Mouse (Mus musculus) megakaryocyte-erythroid progenitor cell, adult 5-6 weeks (primary cell): ENCODE results near the gene Adamts3. TPM values are rescaled to one million over a fixed set of nuclear protein-coding genes. Genes with fewer than 3 reads are reported as not detected.

Experiments
- ATAC-seq: replicated peaks from 2 replicates; pipeline ENCODE4 v1.8.0; 2016; ENCODE audit warnings: mild to moderate bottlenecking, inconsistent platforms; ENCODE audit not compliant: severe bottlenecking, poor library complexity, low FRiP score, low TSS enrichment
- total RNA-seq, 2 experiments: library from RNA; stranded (forward) in 1 of 2; stranded (reverse) in 1 of 2; fragments of 200-1000, 215-1000 nt in 1 of 2; fragments of >200 nt in 1 of 2; fragmentation: Nextera tagmentation in 1 of 2; gene quantifications; 2 replicates each; pipeline ENCODE4 v1.2.3; 2014 to 2017

Adamts3 gene
- total RNA-seq, 2 experiments from 2014 or later, result 20.8 to 24.2 TPM

- ATAC-seq, result peak; percentile 70
Observed at GRCm38 (mm10) chr5:89839627-89840026, 43.5 kb downstream of the Adamts3 start.

GRCm38 (mm10) chr5:89821175-89821574, 62.0 kb downstream of the Adamts3 start:
- ATAC-seq, result no peak

DNA sequence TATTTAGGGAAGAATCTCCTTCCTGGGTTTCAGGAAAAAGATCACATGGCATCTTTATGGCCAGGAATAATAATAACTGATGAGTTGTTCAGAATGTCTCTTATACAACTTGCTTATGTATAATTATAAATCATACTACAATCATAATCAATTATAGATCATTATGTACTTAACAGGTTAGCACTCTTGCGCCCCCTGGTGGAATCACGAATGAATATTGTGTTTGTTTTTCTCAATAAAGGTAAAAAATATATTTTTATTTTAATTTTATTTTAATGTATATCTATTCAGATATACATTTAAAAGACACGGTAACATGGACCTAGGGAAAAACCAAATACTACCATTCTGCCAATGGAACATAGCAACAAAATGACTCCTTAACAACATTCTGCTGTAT, 63.6 kb downstream of the Adamts3 start:
- ATAC-seq, result no peak

GRCm38 (mm10) chr5:89816610-89817009, 66.5 kb downstream of the Adamts3 start:
- ATAC-seq, result no peak

GRCm38 (mm10) chr5:89814552-89814951, 68.6 kb downstream of the Adamts3 start:
- no peak for ATAC-seq

DNA sequence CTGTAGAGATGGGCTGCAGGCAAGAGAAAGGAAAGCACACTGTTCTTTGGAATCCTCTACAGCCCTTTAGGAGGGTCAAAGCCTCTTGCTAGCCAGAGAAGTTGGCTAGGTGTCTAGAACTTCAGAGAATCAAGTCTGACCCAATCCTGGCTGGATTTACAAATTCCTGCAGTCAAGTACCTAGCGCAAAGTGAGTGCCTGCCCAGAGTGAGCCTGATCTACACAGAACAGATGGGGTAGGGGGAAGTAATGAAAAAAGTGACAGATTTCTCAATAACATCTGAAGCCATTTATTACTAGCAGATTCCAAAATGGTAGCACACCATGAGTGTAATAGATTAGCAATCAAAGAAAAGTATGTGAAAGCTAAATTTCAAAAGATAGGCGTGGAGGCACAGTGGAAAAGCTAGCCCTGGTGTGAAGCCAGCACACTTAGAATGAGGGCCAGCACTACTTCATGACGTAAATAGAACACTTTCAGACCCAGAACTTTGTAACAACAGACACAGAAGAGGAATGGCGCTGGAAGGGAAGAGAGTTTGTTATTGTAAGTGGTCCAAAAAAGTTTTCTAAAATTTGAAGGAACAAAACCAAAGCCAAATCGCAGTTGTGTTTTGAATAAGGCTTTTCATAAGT, 82.8 kb downstream of the Adamts3 start:
- ATAC-seq, result no peak

GRCm38 (mm10) chr5:89793706-89794105, 89.4 kb downstream of the Adamts3 start:
- no peak for ATAC-seq

- ATAC-seq, result no peak
Observed at GRCm38 (mm10) chr5:89784635-89785034, 98.5 kb downstream of the Adamts3 start.

GRCm38 (mm10) chr5:89779823-89780222, 103.3 kb downstream of the Adamts3 start:
- ATAC-seq, result no peak

- no peak for ATAC-seq
Observed at GRCm38 (mm10) chr5:89778610-89779009, 104.5 kb downstream of the Adamts3 start.

- ATAC-seq, result no peak
Observed at GRCm38 (mm10) chr5:89777411-89777810, 105.7 kb downstream of the Adamts3 start.

- ATAC-seq, result no peak
Observed at GRCm38 (mm10) chr5:89770655-89771355, 112.3 kb downstream of the Adamts3 start.

DNA sequence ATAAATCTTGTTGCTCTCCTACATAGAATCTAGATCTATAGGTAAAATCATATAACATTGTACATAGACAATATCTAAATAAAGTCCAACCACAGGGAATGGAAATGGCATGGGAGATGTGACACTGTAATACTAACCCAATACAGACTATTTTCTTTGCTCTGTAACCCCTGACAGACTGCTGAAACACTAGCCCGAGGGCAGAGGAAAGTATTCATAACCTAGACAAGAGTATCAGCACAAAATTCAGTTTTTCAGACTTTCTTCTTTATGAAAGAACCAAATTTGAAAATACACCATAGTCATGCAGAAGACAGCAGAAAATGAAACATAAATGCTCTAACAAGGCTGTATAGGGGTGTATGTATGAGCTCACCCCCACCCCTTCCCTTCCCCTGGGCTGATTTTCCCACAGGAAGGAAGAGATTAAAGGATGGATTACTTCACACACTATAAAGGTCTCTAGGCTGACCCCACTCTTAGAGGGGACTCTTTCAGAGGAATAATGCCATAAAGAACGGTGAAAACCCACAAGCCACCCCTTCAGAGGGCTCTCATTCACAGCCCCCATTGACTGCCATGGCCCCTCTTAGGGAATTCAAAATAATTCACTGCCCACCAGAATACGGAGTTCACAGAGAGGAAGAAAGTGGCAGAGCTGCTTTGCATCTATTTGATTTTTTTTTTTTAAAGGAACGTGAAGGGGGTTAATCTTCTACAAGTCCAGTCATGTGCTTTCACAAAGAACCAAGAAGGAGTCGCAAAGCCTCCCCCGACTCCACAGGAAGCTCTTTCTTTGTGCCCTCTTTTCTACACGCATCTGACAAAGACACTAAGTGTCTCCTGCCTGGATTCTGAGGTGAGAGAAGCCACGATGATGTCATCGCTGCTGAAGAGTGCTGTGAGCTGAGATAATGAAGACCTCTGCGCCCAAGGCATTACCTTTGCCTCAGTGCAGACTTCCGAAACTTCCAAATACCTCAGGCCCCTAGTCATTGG, 119.6 kb downstream of the Adamts3 start:
- 0 out of 2 replicates have a peak, but pooled peaks have one; percentile 22 for ATAC-seq

GRCm38 (mm10) chr5:89760368-89760767, 122.8 kb downstream of the Adamts3 start:
- no peak for ATAC-seq

- ATAC-seq, result peak; percentile 99
Observed at GRCm38 (mm10) chr5:89751836-89752235, 131.3 kb downstream of the Adamts3 start.

DNA sequence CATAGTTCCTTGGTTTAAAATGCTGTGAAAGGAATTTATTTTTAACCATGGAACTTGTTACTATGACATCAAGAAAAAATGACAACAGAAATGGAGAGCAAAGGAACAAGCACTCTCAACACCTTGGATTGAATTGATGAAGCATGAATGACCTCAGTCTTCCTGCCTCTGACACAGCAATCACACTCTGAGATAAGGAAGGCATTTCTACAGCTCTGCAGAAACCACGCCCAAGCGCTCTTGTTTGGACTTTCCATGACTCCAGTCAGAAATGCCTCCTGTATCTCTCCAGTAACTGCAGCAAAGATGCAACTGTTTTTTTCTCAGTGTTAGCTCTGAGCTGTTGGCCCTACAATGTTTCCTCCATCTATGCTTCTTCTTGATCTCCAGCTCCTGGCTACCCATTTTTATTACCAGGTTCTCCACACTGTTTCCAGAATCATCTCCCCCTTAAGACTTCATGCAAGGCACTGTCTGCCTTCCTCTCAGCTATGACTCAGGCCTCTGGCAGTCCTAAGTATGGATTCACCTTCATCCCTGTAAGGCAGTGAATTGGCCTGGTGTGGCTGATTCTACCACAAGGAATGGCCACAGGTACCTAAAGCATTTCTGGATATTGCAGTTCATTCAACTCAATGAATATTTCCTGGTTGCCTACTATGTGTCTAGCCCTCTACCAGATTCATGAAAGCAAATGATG, 134.8 kb downstream of the Adamts3 start:
- peak; percentile 88 for ATAC-seq

DNA sequence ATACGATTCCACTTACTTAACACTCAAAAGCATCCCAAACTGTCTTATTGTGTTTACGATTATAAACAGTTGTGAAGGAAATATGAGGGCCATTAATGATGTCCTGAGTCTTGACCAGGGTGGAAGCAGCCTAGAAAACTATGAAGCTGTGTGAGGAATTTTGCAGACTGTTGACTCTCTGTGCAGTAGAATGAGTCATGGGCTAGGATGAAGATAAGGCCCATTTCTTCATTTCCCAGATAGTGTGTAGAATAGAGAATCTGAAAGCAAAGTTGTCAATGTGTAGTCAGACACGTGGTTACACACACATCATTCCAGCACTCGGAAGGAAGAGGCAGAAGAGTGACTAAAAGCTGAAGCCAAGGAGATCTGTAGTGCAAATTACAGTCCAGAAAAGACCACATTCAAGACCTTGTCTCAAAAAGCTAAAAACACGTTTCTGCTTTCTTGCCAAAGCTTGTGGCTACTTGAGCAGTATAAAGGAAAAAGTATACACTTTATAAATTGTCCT, 135.9 kb downstream of the Adamts3 start:
- ATAC-seq, result no peak

- ATAC-seq, result no peak
Observed at GRCm38 (mm10) chr5:89745112-89745511, 138.0 kb downstream of the Adamts3 start.

DNA sequence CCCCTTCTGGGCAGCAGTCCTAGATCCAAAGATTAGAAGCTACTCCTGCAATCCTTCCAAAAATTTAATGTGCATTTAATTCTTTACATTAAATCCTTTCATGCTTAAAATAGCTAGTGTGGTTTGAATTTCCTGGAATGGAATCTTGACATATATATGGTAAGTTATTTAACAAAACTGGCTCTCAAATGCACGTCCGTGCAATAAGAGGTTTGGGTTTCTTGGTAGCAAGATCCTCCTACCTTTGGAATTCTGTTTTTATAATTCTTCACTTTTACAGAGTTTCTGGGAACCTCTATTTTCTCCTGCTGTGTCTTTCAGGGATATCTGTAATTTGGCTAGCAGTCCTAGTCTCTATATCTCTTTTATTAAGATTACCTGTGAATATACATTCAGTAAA, 148.4 kb downstream of the Adamts3 start:
- ATAC-seq, result no peak
